Mouse (Mus musculus) CH12.LX (cell line): ENCODE measurements around the gene Kat2b.

Experiments used
- CHD2 ChIP-seq: IDR thresholded peaks from 2 replicates; pipeline ENCODE4 v1.6.1; 2011; ENCODE audit warnings: low read length, improper control_type of control experiment
- CTCF ChIP-seq, 2 experiments: IDR thresholded peaks in 1 of 2; conservative IDR thresholded peaks in 1 of 2; 2 replicates each; pipeline ENCODE4 v1.5.1; 2011 to 2012; ENCODE audit warnings: low read depth in 2 of 2, low read length in 2 of 2, improper control_type of control experiment in 1 of 2, inconsistent platforms in 1 of 2, mild to moderate bottlenecking in 1 of 2, moderate library complexity in 1 of 2
- HCFC1 ChIP-seq: IDR thresholded peaks from 2 replicates; pipeline ENCODE4 v1.6.1; 2012; ENCODE audit warnings: low read depth, mild to moderate bottlenecking, inconsistent platforms, low read length, improper control_type of control experiment
- JUND ChIP-seq: conservative IDR thresholded peaks from 2 replicates; pipeline ENCODE4 v1.6.1; 2011; ENCODE audit warnings: low read depth, low read length, improper control_type of control experiment
- KAT2A ChIP-seq: IDR thresholded peaks from 2 replicates; pipeline ENCODE4 v1.6.1; 2012; ENCODE audit warnings: low read length, improper control_type of control experiment, inconsistent platforms; ENCODE audit not compliant: insufficient replicate concordance
- ZKSCAN1 ChIP-seq: IDR thresholded peaks from 2 replicates; pipeline ENCODE4 v1.6.1; 2012; ENCODE audit warnings: low read depth, inconsistent platforms, low read length, improper control_type of control experiment, borderline replicate concordance

GRCm38 (mm10) chr17:53595527-53595926 lies 28.9 kb downstream of the Kat2b start:
- TF ChIP-seq KAT2A (no peak), ZKSCAN1 (no peak), CTCF (conservative IDR thresholded peaks at IDR 0.05 in 1 of 2, IDR thresholded peaks at IDR 0.05 in 1 of 2; ENCODE audit: low read depth in 2 of 2, low read length in 2 of 2) (no peak), CHD2 (no peak), JUND (no peak), HCFC1 (no peak)
